Mouse (Mus musculus): ENCODE data around the gene Crispld2. TPM values are rescaled to one million over a fixed set of nuclear protein-coding genes. Genes with fewer than 3 reads are reported as not detected.

Gene Crispld2
- polyA plus RNA-seq, 1 experiment from 2014 or later: 4.9 TPM

DNA sequence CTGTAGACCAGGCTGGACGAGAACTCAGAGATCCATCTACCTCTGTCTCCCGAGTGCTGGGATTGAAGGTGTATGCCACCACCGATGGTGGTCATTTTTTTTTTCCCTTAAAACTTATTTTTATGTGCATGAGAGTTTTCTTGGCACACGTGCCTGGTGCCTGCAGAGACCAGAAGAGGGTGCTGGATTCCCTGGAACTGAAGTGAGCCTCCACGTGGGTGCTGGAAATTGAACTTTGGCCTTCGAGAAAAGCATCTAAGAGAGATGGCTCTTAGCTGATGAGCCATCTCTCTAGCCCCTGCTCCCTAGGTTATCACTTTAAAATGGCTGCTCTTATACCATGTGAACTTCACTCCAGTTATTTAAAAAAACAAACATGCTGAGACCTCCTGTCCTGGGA lies 82.3 kb downstream of the Crispld2 start:
- Histone ChIP-seq H3K9ac (ENCODE audit: low read depth, low read length) (no peak overlapping the region), H3K4me1 (ENCODE audit: control insufficient read depth, insufficient read depth, low read length) (peaks cover 9% of the 10 kb centered on the region; the same call in 1 of the 2 replicates), H3K9me3 (ENCODE audit: control insufficient read depth, low read length) (no peaks in the 10 kb centered on the region), H3K27me3 (ENCODE audit: control insufficient read depth, insufficient read depth, low read length) (no peaks in the 10 kb centered on the region), H3K27ac (ENCODE audit: low read depth, low read length) (no peak overlapping the region), H3K4me3 (ENCODE audit: low read length) (no peak overlapping the region), H3K36me3 (ENCODE audit: control insufficient read depth, insufficient read depth, low read length) (no peaks in the 10 kb centered on the region), H3K4me2 (replicated peaks; ENCODE audit: low read depth, low read length) (no peak overlapping the region)
- 70% methylated on average over 6 of the region's 6 CpGs for WGBS
- no peak for ATAC-seq (ENCODE audit: low FRiP score, low TSS enrichment)

GRCm38 (mm10) chr8:120075347-120075746 lies 83.1 kb downstream of the Crispld2 start:
- Histone ChIP-seq H3K4me1 (ENCODE audit: control insufficient read depth, insufficient read depth, low read length) (peaks cover 9% of the 10 kb centered on the region; the same call in 1 of the 2 replicates), H3K4me3 (ENCODE audit: low read length) (no peak overlapping the region), H3K4me2 (replicated peaks; ENCODE audit: low read depth, low read length) (no peak overlapping the region), H3K27me3 (ENCODE audit: control insufficient read depth, insufficient read depth, low read length) (no peaks in the 10 kb centered on the region), H3K36me3 (ENCODE audit: control insufficient read depth, insufficient read depth, low read length) (no peaks in the 10 kb centered on the region), H3K27ac (ENCODE audit: low read depth, low read length) (no peak overlapping the region), H3K9ac (ENCODE audit: low read depth, low read length) (0 out of 2 replicates have a peak overlapping the region, but pooled peaks have one; percentile 12), H3K9me3 (ENCODE audit: control insufficient read depth, low read length) (no peaks in the 10 kb centered on the region)
- ATAC-seq (ENCODE audit: low FRiP score, low TSS enrichment): no peak
- 62% methylated on average over 6 of the region's 6 CpGs for WGBS

- peaks cover 24% of the 10 kb centered on the region for H3K36me3 ChIP-seq (ENCODE audit: control insufficient read depth, insufficient read depth, low read length)
- H3K4me3 ChIP-seq (ENCODE audit: low read length): no peak overlapping the region
- H3K4me2 ChIP-seq (replicated peaks; ENCODE audit: low read depth, low read length): no peak overlapping the region
- H3K27me3 ChIP-seq (ENCODE audit: control insufficient read depth, insufficient read depth, low read length): no peaks in the 10 kb centered on the region
- H3K27ac ChIP-seq (ENCODE audit: low read depth, low read length): no peak overlapping the region
- no peak overlapping the region for H3K9ac ChIP-seq (ENCODE audit: low read depth, low read length)
- peak; percentile 56 for ATAC-seq (ENCODE audit: low FRiP score, low TSS enrichment)
- WGBS: 14% methylated on average over 10 of the region's 10 CpGs
- no peaks in the 10 kb centered on the region for H3K9me3 ChIP-seq (ENCODE audit: control insufficient read depth, low read length)
- peaks cover 6% of the 10 kb centered on the region; the same call in 1 of the 2 replicates for H3K4me1 ChIP-seq (ENCODE audit: control insufficient read depth, insufficient read depth, low read length)
Measured at GRCm38 (mm10) chr8:120078080-120078479, 85.8 kb downstream of the Crispld2 start.

GRCm38 (mm10) chr8:120079361-120079760 lies 87.1 kb downstream of the Crispld2 start:
- Histone ChIP-seq H3K4me1 (ENCODE audit: control insufficient read depth, insufficient read depth, low read length) (peaks cover 6% of the 10 kb centered on the region; the same call in 1 of the 2 replicates), H3K4me2 (replicated peaks; ENCODE audit: low read depth, low read length) (no peak overlapping the region), H3K9me3 (ENCODE audit: control insufficient read depth, low read length) (no peaks in the 10 kb centered on the region), H3K36me3 (ENCODE audit: control insufficient read depth, insufficient read depth, low read length) (peaks cover 28% of the 10 kb centered on the region), H3K4me3 (ENCODE audit: low read length) (no peak overlapping the region), H3K27ac (ENCODE audit: low read depth, low read length) (no peak overlapping the region), H3K9ac (ENCODE audit: low read depth, low read length) (no peak overlapping the region), H3K27me3 (ENCODE audit: control insufficient read depth, insufficient read depth, low read length) (no peaks in the 10 kb centered on the region)
- 66% methylated on average over 5 of the region's 5 CpGs for WGBS
- ATAC-seq (ENCODE audit: low FRiP score, low TSS enrichment): no peak

DNA sequence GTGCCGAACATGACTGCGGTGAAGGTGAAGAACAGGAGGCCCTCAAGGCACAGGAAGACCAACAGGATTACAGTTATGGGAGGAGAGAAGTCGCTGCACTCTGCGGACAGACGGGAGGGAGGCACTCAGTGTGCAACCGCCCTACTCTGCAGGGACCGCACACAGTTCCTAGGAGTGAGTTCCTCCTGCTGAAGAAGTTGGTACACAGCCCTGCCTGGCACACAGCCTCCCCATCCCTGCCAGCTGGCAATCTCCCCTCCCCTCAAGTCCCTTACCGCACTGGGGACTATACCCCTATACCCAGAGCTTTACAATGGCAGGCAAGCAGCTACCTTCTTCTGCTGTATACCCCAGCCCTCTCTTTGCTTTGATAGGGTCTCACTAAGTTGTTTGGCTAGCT lies 91.0 kb downstream of the Crispld2 start:
- H3K4me3 ChIP-seq (ENCODE audit: low read length): no peak overlapping the region
- H3K4me2 ChIP-seq (replicated peaks; ENCODE audit: low read depth, low read length): no peak overlapping the region
- H3K9me3 ChIP-seq (ENCODE audit: control insufficient read depth, low read length): no peaks in the 10 kb centered on the region
- H3K27me3 ChIP-seq (ENCODE audit: control insufficient read depth, insufficient read depth, low read length): no peaks in the 10 kb centered on the region
- ATAC-seq (ENCODE audit: low FRiP score, low TSS enrichment): no peak
- 94% methylated on average over 8 of the region's 8 CpGs for WGBS
- H3K27ac ChIP-seq (ENCODE audit: low read depth, low read length): no peak overlapping the region
- no peaks in the 10 kb centered on the region for H3K4me1 ChIP-seq (ENCODE audit: control insufficient read depth, insufficient read depth, low read length)
- H3K36me3 ChIP-seq (ENCODE audit: control insufficient read depth, insufficient read depth, low read length): peaks cover 63% of the 10 kb centered on the region
- H3K9ac ChIP-seq (ENCODE audit: low read depth, low read length): no peak overlapping the region

GRCm38 (mm10) chr8:120084783-120085182 lies 92.5 kb downstream of the Crispld2 start:
- Histone ChIP-seq H3K9ac (ENCODE audit: low read depth, low read length) (no peak overlapping the region), H3K9me3 (ENCODE audit: control insufficient read depth, low read length) (no peaks in the 10 kb centered on the region), H3K4me2 (replicated peaks; ENCODE audit: low read depth, low read length) (no peak overlapping the region), H3K27me3 (ENCODE audit: control insufficient read depth, insufficient read depth, low read length) (no peaks in the 10 kb centered on the region), H3K36me3 (ENCODE audit: control insufficient read depth, insufficient read depth, low read length) (peaks cover 67% of the 10 kb centered on the region), H3K4me3 (ENCODE audit: low read length) (no peak overlapping the region), H3K27ac (ENCODE audit: low read depth, low read length) (no peak overlapping the region), H3K4me1 (ENCODE audit: control insufficient read depth, insufficient read depth, low read length) (no peaks in the 10 kb centered on the region)
- 90% methylated on average over 8 of the region's 8 CpGs for WGBS
- ATAC-seq (ENCODE audit: low FRiP score, low TSS enrichment): no peak

- H3K36me3 ChIP-seq (ENCODE audit: control insufficient read depth, insufficient read depth, low read length): peaks cover 68% of the 10 kb centered on the region
- no peak for ATAC-seq (ENCODE audit: low FRiP score, low TSS enrichment)
Measured at GRCm38 (mm10) chr8:120089511-120089910, 97.3 kb downstream of the Crispld2 start.

DNA sequence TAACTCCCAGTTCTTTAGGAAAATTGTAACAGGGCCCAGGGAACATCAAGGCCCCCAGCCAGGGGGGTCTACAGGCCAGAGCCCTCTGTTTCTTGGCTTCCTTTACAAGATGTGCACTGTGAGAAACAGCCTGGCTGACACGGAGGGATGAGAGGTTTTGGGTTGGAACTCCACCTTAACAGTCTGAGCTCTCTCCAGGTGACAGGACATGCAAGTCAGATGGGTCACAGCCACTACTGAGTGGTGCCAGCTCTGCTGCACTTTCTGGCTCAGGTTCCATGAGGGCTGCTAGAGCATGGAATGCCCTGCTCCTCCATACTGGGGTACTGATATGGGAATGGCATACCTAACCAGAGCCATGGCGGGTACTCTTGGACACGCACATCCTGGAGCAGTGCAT lies 98.8 kb downstream of the Crispld2 start:
- no peak for ATAC-seq (ENCODE audit: low FRiP score, low TSS enrichment)
- Histone ChIP-seq H3K9me3 (ENCODE audit: control insufficient read depth, low read length) (no peaks in the 10 kb centered on the region), H3K4me2 (replicated peaks; ENCODE audit: low read depth, low read length) (no peak overlapping the region), H3K4me3 (ENCODE audit: low read length) (no peak overlapping the region), H3K36me3 (ENCODE audit: control insufficient read depth, insufficient read depth, low read length) (peaks cover 53% of the 10 kb centered on the region), H3K9ac (ENCODE audit: low read depth, low read length) (no peak overlapping the region), H3K27me3 (ENCODE audit: control insufficient read depth, insufficient read depth, low read length) (no peaks in the 10 kb centered on the region), H3K4me1 (ENCODE audit: control insufficient read depth, insufficient read depth, low read length) (no peaks in the 10 kb centered on the region), H3K27ac (ENCODE audit: low read depth, low read length) (no peak overlapping the region)
- 94% methylated on average over 3 of the region's 3 CpGs for WGBS

More at GRCm38 (mm10) chr8:120089511-120089910, 97.3 kb downstream of the Crispld2 start:
- no peak overlapping the region for H3K9ac ChIP-seq (ENCODE audit: low read depth, low read length)
- no peaks in the 10 kb centered on the region for H3K27me3 ChIP-seq (ENCODE audit: control insufficient read depth, insufficient read depth, low read length)
- no peak overlapping the region for H3K27ac ChIP-seq (ENCODE audit: low read depth, low read length)
- H3K9me3 ChIP-seq (ENCODE audit: control insufficient read depth, low read length): no peaks in the 10 kb centered on the region
- no peaks in the 10 kb centered on the region for H3K4me1 ChIP-seq (ENCODE audit: control insufficient read depth, insufficient read depth, low read length)
- 80% methylated on average over 7 of the region's 7 CpGs for WGBS
- H3K4me3 ChIP-seq (ENCODE audit: low read length): no peak overlapping the region
- no peak overlapping the region for H3K4me2 ChIP-seq (replicated peaks; ENCODE audit: low read depth, low read length)

GRCm38 (mm10) chr8:120093103-120093502 lies 100.9 kb downstream of the Crispld2 start:
- Histone ChIP-seq H3K4me2 (replicated peaks; ENCODE audit: low read depth, low read length) (no peak overlapping the region), H3K9ac (ENCODE audit: low read depth, low read length) (no peak overlapping the region), H3K36me3 (ENCODE audit: control insufficient read depth, insufficient read depth, low read length) (peaks cover 34% of the 10 kb centered on the region), H3K4me1 (ENCODE audit: control insufficient read depth, insufficient read depth, low read length) (no peaks in the 10 kb centered on the region), H3K9me3 (ENCODE audit: control insufficient read depth, low read length) (no peaks in the 10 kb centered on the region), H3K27ac (ENCODE audit: low read depth, low read length) (no peak overlapping the region), H3K27me3 (ENCODE audit: control insufficient read depth, insufficient read depth, low read length) (no peaks in the 10 kb centered on the region), H3K4me3 (ENCODE audit: low read length) (no peak overlapping the region)
- 91% methylated on average over 3 of the region's 3 CpGs for WGBS
- no peak for ATAC-seq (ENCODE audit: low FRiP score, low TSS enrichment)
